ENCODE assay signal across 14 mouse cellular contexts in the genomic region with DNA sequence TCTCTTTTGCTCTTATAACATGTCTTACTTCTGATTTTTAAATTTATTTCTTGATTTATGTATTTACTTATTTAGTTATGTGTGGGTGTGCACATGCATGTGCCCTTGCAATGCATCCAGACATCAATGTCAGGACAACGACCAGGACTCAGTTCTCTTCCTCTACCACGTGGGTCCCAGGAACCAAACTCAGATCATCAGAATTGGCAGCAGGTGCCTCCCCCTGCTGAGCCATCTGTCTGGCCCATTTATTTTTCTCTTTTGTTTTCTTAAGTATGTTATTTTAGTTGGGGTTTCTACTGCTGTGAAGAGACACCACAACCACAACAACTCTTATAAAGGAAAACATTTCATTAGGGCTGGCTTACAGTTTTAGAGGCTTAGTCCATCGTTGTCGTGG.
"Had no signal": no experiment of that assay in that cellular context is flagged by ENCODE, and none has a peak within 500 bp of the region (broad histone marks: within the 10 kb centered on the region; RNA-seq: fewer than 3 reads in every experiment).

No protein-coding gene starts in this region.

- H3K27me3 ChIP-seq: limb, embryonic 15.5 days; liver, embryonic 12.5 days; lung, embryonic 15.5 days; midbrain, embryonic 12.5 days; stomach, embryonic 15.5 days had no signal

- DNase-seq: kidney, postnatal 25 days; layer of hippocampus, adult 9-11 months; layer of hippocampus, postnatal 36 days; lung, postnatal 14 days; right cerebral cortex, postnatal 14 days; thymus, adult 2 months; thymus, postnatal 25 days had no signal

- H3K4me3 ChIP-seq: limb, embryonic 15.5 days; liver, embryonic 12.5 days; lung, embryonic 15.5 days; megakaryocyte, embryonic 14.5 days; midbrain, embryonic 12.5 days; stomach, embryonic 15.5 days had no signal

- H3K27ac ChIP-seq: limb, embryonic 15.5 days; liver, embryonic 12.5 days; lung, embryonic 15.5 days; macrophage; midbrain, embryonic 12.5 days; stomach, embryonic 15.5 days had no signal

- H3K4me1 ChIP-seq: limb, embryonic 15.5 days; lung, embryonic 15.5 days; midbrain, embryonic 12.5 days; stomach, embryonic 15.5 days had no signal
